Mouse (Mus musculus): Measurements from ENCODE around the gene Txnrd2.
A peak's percentile ranks its signal among the peaks of the same experiment; 100 is the strongest.

DNA sequence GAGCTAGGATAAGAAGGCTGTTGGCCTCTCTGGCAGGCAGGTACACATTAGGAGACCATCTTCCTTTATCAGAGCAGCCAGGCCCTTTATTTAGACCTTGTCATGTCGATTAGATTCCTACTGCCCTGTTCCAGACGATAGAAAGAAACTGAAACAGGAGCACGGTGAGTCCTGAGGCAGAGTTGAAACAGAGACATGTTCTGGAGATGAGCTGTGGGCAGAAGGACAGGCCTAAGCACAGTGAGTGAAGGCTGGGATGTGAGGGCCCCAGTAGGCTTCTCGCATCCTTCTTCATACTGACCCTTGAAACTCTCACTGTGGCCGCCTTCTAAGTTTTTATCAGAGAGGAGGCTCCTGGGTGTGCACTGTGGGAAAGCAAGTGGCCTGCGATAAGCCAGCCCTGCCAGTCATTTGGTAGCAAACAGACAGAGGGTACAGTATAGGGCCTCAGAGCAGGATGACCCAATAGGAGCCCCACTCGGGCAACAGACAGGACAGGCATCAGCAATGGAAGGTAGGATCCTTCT, 2.4 kb downstream of the Txnrd2 start:
- TF ChIP-seq GATA1 (IDR thresholded peaks at IDR 0.05; ENCODE audit: low read length) (peak; percentile 90), TAL1 (IDR thresholded peaks at IDR 0.05; ENCODE audit: low read length) (peak; percentile 73)
